Mouse (Mus musculus): Measurements from ENCODE around the gene Pde3a. TPM values are rescaled to one million over a fixed set of nuclear protein-coding genes. Genes with fewer than 3 reads are reported as not detected.

Gene Pde3a
- polyA plus RNA-seq, 2 experiments: 0.45 to 0.86 TPM

GRCm38 (mm10) chr6:141308451-141308850 lies 59.4 kb downstream of the Pde3a start:
- no peak for DNase-seq (ENCODE audit: low read depth in 3 of 3, low spot score in 3 of 3)
- Histone ChIP-seq H3K27me3 (ENCODE audit: control insufficient read depth, insufficient read depth, low read length) (no peaks in the 10 kb centered on the region), H3K27ac (no peak overlapping the region), H3K9ac (replicated peaks) (no peak overlapping the region), H3K4me1 (replicated peaks; ENCODE audit: control insufficient read depth in 2 of 2, insufficient read depth in 2 of 2, low read length in 1 of 2) (no peaks in the 10 kb centered on the region), H3K4me2 (ENCODE audit: low read depth) (no peak overlapping the region), H3K36me3 (replicated peaks; ENCODE audit: control insufficient read depth, insufficient read depth, low read depth) (no peaks in the 10 kb centered on the region), H3K9me3 (ENCODE audit: control insufficient read depth, low read length) (no peaks in the 10 kb centered on the region), H3K4me3 (ENCODE audit: insufficient read depth in 1 of 2, low read depth in 2 of 2, low read length in 2 of 2) (no peak overlapping the region)
- no peak for TF ChIP-seq EP300 (IDR thresholded peaks at IDR 0.05; ENCODE audit: low read depth)
- TF ChIP-seq CTCF (IDR thresholded peaks at IDR 0.05; ENCODE audit: low read depth): no peak
- no peak for ATAC-seq (ENCODE audit: insufficient read depth)
- 46% methylated on average over 2 of the region's 2 CpGs for WGBS (ENCODE audit: insufficient replicate concordance)

DNA sequence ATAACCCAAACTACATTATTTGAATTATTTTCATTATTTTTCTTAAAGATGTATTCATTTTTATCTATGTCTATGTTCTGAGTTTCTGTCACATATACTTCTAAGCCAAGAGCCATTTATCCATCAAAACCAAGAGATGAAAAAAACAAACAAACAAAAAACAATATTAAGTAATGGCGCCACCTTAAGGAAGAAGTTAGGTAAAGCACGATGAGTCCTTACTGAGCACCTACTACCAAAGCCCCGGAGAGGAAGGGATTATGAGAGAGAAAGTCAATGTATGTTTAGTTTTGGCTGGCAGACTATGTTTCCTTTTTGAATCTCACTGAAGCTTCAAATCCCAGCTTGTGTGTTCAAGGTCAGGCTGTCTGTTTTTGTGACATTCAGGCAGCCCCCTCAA lies 60.8 kb downstream of the Pde3a start:
- no peak overlapping the region for H3K9ac ChIP-seq (replicated peaks)
- WGBS (ENCODE audit: insufficient replicate concordance): 28% methylated on average over 3 of the region's 3 CpGs
- ATAC-seq (ENCODE audit: insufficient read depth) (no peak), DNase-seq (ENCODE audit: low read depth in 3 of 3, low spot score in 3 of 3) (no peak)
- H3K9me3 ChIP-seq (ENCODE audit: control insufficient read depth, low read length): no peaks in the 10 kb centered on the region
- no peaks in the 10 kb centered on the region for H3K36me3 ChIP-seq (replicated peaks; ENCODE audit: control insufficient read depth, insufficient read depth, low read depth)
- no peaks in the 10 kb centered on the region for H3K27me3 ChIP-seq (ENCODE audit: control insufficient read depth, insufficient read depth, low read length)
- no peaks in the 10 kb centered on the region for H3K4me1 ChIP-seq (replicated peaks; ENCODE audit: control insufficient read depth in 2 of 2, insufficient read depth in 2 of 2, low read length in 1 of 2)
- H3K4me2 ChIP-seq (ENCODE audit: low read depth): no peak overlapping the region
- TF ChIP-seq CTCF (IDR thresholded peaks at IDR 0.05; ENCODE audit: low read depth) (no peak; the same call in 1 of the 2 replicates), EP300 (IDR thresholded peaks at IDR 0.05; ENCODE audit: low read depth) (no peak)
- no peak overlapping the region for H3K4me3 ChIP-seq (ENCODE audit: insufficient read depth in 1 of 2, low read depth in 2 of 2, low read length in 2 of 2)
- no peak overlapping the region for H3K27ac ChIP-seq

DNA sequence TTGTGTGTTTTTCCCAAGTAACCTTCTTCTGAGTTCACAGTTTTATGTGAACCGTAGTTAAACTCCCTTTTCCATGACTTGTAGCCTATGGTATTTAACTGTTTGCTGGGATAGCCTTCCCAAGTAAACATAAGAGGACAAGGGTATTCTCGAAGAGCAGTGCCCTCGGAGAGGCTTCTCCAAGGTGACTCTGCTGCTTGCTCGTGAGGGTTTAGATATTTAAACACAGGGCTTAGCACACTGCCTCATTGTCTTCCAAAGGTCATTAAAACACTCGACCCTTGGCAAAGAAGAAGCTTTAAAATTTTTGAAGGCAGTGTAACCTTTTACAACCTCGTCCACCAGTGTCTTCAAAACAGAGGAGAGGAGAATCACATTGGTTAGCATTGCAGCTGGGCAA lies 61.3 kb downstream of the Pde3a start:
- Histone ChIP-seq H3K27me3 (ENCODE audit: control insufficient read depth, insufficient read depth, low read length) (no peaks in the 10 kb centered on the region), H3K4me2 (ENCODE audit: low read depth) (no peak overlapping the region), H3K9ac (replicated peaks) (no peak overlapping the region), H3K9me3 (ENCODE audit: control insufficient read depth, low read length) (no peaks in the 10 kb centered on the region), H3K27ac (no peak overlapping the region), H3K4me3 (ENCODE audit: insufficient read depth in 1 of 2, low read depth in 2 of 2, low read length in 2 of 2) (no peak overlapping the region), H3K4me1 (replicated peaks; ENCODE audit: control insufficient read depth in 2 of 2, insufficient read depth in 2 of 2, low read length in 1 of 2) (no peaks in the 10 kb centered on the region), H3K36me3 (replicated peaks; ENCODE audit: control insufficient read depth, insufficient read depth, low read depth) (no peaks in the 10 kb centered on the region)
- no peak for ATAC-seq (ENCODE audit: insufficient read depth)
- no peak for TF ChIP-seq CTCF (IDR thresholded peaks at IDR 0.05; ENCODE audit: low read depth)
- no peak for TF ChIP-seq EP300 (IDR thresholded peaks at IDR 0.05; ENCODE audit: low read depth)
- 46% methylated on average over 6 of the region's 6 CpGs for WGBS (ENCODE audit: insufficient replicate concordance)
- DNase-seq (ENCODE audit: low read depth in 3 of 3, low spot score in 3 of 3): no peak

GRCm38 (mm10) chr6:141311615-141312014 lies 62.5 kb downstream of the Pde3a start:
- H3K4me1 ChIP-seq (replicated peaks; ENCODE audit: control insufficient read depth in 2 of 2, insufficient read depth in 2 of 2, low read length in 1 of 2): no peaks in the 10 kb centered on the region
- no peak overlapping the region for H3K4me2 ChIP-seq (ENCODE audit: low read depth)
- H3K9me3 ChIP-seq (ENCODE audit: control insufficient read depth, low read length): no peaks in the 10 kb centered on the region
- 61% methylated on average over 6 of the region's 6 CpGs for WGBS (ENCODE audit: insufficient replicate concordance)
- ATAC-seq (ENCODE audit: insufficient read depth): no peak
- H3K4me3 ChIP-seq (ENCODE audit: insufficient read depth in 1 of 2, low read depth in 2 of 2, low read length in 2 of 2): no peak overlapping the region
- H3K9ac ChIP-seq (replicated peaks): no peak overlapping the region
- no peak overlapping the region for H3K27ac ChIP-seq
- TF ChIP-seq EP300 (IDR thresholded peaks at IDR 0.05; ENCODE audit: low read depth) (no peak), CTCF (IDR thresholded peaks at IDR 0.05; ENCODE audit: low read depth) (no peak)
- no peak for DNase-seq (ENCODE audit: low read depth in 3 of 3, low spot score in 3 of 3)
- H3K27me3 ChIP-seq (ENCODE audit: control insufficient read depth, insufficient read depth, low read length): no peaks in the 10 kb centered on the region
- H3K36me3 ChIP-seq (replicated peaks; ENCODE audit: control insufficient read depth, insufficient read depth, low read depth): no peaks in the 10 kb centered on the region

GRCm38 (mm10) chr6:141313112-141313511 lies 64.0 kb downstream of the Pde3a start:
- no peak overlapping the region for H3K4me2 ChIP-seq (ENCODE audit: low read depth)

More at GRCm38 (mm10) chr6:141313112-141313511, 64.0 kb downstream of the Pde3a start:
- Histone ChIP-seq H3K27me3 (ENCODE audit: control insufficient read depth, insufficient read depth, low read length) (no peaks in the 10 kb centered on the region), H3K9ac (replicated peaks) (no peak overlapping the region), H3K4me1 (replicated peaks; ENCODE audit: control insufficient read depth in 2 of 2, insufficient read depth in 2 of 2, low read length in 1 of 2) (no peaks in the 10 kb centered on the region), H3K9me3 (ENCODE audit: control insufficient read depth, low read length) (no peaks in the 10 kb centered on the region), H3K27ac (no peak overlapping the region), H3K36me3 (replicated peaks; ENCODE audit: control insufficient read depth, insufficient read depth, low read depth) (no peaks in the 10 kb centered on the region), H3K4me3 (ENCODE audit: insufficient read depth in 1 of 2, low read depth in 2 of 2, low read length in 2 of 2) (no peak overlapping the region)
- WGBS (ENCODE audit: insufficient replicate concordance): 71% methylated on average over 4 of the region's 4 CpGs
- TF ChIP-seq CTCF (IDR thresholded peaks at IDR 0.05; ENCODE audit: low read depth): no peak
- TF ChIP-seq EP300 (IDR thresholded peaks at IDR 0.05; ENCODE audit: low read depth): no peak
- no peak for DNase-seq (ENCODE audit: low read depth in 3 of 3, low spot score in 3 of 3)
- ATAC-seq (ENCODE audit: insufficient read depth): no peak

All from liver, embryonic 14.5 days (tissue).